Mouse (Mus musculus): Measurements from ENCODE around the gene Dscam. TPM values are rescaled to one million over a fixed set of nuclear protein-coding genes. Genes with fewer than 3 reads are reported as not detected.

The Dscam gene
- polyA plus RNA-seq, 1 experiment from 2014 or later, result 0.01 TPM

DNA sequence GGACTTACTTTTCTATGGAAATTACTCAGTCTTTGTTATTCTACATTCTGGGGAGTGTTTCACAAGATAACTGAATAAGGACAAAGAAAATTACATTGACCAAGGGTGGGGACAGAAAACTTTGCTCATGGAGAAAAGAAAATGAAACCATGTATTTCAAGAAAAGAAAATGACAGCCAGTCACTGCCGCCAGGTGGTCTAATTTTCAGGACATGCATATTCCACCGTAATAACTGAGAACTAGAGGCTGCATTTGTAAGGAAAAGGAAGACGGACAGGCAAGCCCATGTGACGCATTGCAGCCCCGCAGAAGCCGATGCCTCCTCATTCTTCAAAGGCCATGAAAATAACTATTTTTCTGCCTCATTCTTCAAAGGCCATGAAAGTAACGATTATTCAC lies 197.3 kb downstream of the Dscam start:
- Histone ChIP-seq H3K36me3 (ENCODE audit: inconsistent target) (no peaks in the 10 kb centered on the region), H3K4me3 (ENCODE audit: inconsistent target) (no peak overlapping the region), H3K27ac (no peak overlapping the region), H3K79me2 (ENCODE audit: inconsistent target) (no peaks in the 10 kb centered on the region)
- 89% methylated on average over 7 of the region's 7 CpGs for WGBS (ENCODE audit: missing documents)

DNA sequence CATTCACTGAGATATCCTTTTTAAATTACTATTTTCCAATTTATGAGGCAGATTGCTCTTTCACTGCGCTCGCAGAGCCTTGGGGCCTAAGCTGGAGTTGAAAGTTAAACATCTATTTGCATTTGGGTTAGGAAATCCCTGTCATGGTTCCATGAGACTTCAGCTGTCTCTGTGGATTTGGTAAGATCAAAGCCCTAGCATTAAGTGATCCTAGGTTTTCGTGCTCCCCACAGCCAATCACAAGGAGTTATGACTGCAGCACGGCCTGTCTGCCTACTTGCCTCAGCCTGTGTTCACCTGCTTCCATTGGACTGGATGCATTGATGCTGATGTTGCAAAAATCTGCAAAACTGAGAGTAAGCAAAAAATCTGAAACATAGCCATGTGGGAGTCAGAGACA lies 198.8 kb downstream of the Dscam start:
- WGBS (ENCODE audit: missing documents), result 97% methylated on average over 4 of the region's 4 CpGs
- no peak overlapping the region for H3K27ac ChIP-seq
- no peaks in the 10 kb centered on the region for H3K79me2 ChIP-seq (ENCODE audit: inconsistent target)
- H3K36me3 ChIP-seq (ENCODE audit: inconsistent target), result no peaks in the 10 kb centered on the region
- H3K4me3 ChIP-seq (ENCODE audit: inconsistent target), result no peak overlapping the region

DNA sequence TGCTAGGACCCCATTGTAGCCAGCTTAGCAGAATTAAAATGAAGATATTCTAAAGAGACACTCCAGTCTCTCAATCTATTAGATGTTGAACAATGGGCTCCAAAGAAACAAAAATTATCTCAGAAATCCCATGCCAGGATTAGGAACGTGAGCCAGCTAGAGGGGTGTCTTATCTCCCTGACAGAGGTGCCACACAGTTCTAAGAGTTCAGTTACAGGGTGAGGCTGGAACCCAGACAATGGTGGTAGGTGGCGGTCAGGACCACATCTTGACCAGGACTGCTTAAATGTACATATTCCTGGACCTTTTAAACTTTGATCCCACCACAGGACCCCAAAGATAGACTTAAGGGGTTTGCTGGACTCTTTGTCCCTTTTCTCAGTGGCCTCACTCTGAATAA lies 200.1 kb downstream of the Dscam start:
- H3K36me3 ChIP-seq (ENCODE audit: inconsistent target), result no peaks in the 10 kb centered on the region
- no peak overlapping the region for H3K27ac ChIP-seq
- no peaks in the 10 kb centered on the region for H3K79me2 ChIP-seq (ENCODE audit: inconsistent target)
- no peak overlapping the region for H3K4me3 ChIP-seq (ENCODE audit: inconsistent target)
- 96% methylated on average over 2 of the region's 2 CpGs for WGBS (ENCODE audit: missing documents)

DNA sequence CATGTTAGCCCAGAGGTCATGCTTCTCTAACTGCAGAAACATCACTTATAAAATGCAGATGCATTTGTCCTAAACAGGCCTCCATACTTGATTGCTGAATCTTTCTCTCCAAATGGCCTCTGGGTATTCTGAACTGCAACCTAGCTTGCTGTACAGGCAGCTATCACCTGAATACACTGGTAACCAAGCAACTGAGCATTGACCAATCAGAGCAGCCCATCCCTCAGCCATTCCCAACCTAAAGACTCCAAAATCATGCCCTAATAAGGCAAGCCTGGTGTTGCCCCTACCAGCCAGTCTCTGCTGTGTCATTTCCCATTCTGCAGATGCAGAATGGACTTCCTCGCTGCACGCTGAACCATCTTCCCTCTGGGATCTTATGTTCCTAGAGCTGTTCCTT lies 200.9 kb downstream of the Dscam start:
- no peak overlapping the region for H3K4me3 ChIP-seq (ENCODE audit: inconsistent target)
- H3K27ac ChIP-seq, result no peak overlapping the region
- no peaks in the 10 kb centered on the region for H3K36me3 ChIP-seq (ENCODE audit: inconsistent target)
- H3K79me2 ChIP-seq (ENCODE audit: inconsistent target), result no peaks in the 10 kb centered on the region
- WGBS (ENCODE audit: missing documents), result 52% methylated on average over 2 of the region's 2 CpGs

DNA sequence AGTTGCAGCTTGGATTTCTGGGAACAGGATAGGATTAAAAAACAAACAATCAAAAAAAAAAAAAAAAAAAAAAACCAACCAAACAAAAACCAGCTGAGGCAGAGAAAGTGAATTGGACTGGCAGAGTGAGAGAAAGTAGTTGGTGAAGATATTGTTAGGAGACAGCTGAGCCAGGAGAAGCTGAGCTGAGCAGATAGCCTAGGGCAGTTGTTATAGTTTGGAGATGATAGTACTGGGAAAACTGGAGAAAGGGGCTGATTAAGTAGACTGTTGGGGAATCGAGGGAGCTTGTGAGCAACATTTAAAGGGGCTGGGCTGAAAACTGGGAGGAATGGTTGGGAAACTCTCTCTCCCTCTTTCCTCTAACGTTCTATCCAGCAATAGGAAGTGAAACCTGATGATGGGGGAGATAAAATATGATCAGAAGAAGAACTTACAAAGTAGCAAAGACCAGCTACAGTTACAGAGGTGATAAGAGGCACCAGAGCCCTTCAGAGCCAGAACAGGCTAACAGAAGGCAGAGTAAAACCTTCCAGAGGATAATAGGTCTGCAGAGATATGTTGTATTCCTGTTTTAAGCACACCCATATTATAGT lies 201.6 kb downstream of the Dscam start:
- WGBS (ENCODE audit: missing documents), result 6% methylated on average over 2 of the region's 2 CpGs
- Histone ChIP-seq H3K27ac (no peak overlapping the region), H3K79me2 (ENCODE audit: inconsistent target) (no peaks in the 10 kb centered on the region), H3K36me3 (ENCODE audit: inconsistent target) (no peaks in the 10 kb centered on the region), H3K4me3 (ENCODE audit: inconsistent target) (no peak overlapping the region)

DNA sequence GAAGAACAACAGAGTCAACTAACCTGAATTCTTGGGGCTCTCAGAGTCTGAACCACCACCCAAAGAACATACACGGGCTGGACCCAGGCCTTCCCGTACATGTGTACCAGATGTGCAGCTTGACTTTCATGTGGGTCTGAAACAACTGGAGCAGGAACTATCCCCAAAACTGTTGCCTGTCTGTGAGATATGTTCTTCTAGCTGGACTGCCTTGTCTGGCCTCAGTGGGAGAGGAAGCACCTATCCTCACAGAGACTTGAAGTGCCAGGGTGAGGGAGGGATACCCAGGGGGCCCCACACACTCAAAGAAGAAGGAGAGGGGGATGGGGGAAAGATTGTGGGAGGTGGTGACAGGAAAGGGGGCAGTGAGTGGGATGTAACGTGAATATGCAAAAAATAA lies 210.9 kb downstream of the Dscam start:
- H3K4me3 ChIP-seq (ENCODE audit: inconsistent target), result no peak overlapping the region
- H3K36me3 ChIP-seq (ENCODE audit: inconsistent target), result no peaks in the 10 kb centered on the region
- H3K27ac ChIP-seq, result no peak overlapping the region
- H3K79me2 ChIP-seq (ENCODE audit: inconsistent target), result no peaks in the 10 kb centered on the region
- 91% methylated on average over 3 of the region's 3 CpGs for WGBS (ENCODE audit: missing documents)

DNA sequence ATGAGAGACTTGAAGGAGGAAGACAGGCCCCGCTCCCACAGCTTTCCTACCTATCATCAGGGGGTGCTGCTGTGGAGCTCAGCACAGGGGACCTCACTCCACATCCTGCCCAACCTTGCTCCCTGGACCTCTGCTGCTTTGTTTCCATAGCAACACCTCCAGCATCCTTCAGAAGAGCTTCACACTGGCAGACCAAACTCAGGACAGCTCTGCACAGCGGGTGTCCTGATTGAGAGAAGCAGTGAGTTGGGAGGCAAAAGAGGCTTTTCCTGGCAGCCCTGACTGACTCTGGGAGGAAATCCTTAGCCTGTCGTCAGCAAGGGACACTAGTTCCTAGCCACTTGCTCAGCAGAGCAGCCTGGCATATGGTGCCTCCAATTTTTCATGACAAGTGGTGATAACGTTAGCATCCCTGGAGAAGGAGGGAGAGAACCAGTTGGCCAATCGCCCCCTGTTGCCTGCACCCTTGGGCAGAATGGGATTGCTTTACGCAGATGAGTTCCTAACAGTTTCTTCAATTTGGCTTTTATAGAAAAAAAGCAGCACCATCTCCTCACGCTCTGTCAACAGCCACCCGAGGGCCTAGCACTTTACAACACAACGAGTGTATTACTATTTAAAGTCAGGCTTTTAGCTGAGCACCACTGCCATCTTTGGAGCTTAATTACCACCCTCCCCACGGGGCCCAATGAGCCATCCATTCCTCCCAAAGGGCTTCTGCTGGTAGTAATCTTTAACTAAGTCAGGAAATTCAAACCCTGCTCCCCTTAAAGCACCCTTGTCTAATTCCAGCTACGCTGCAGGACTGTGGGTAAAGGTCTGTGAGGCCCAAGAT lies 224.9 kb downstream of the Dscam start:
- WGBS (ENCODE audit: missing documents), result 82% methylated on average over 11 of the region's 11 CpGs
- Histone ChIP-seq H3K4me3 (ENCODE audit: inconsistent target) (no peak overlapping the region), H3K27ac (no peak overlapping the region), H3K79me2 (ENCODE audit: inconsistent target) (no peaks in the 10 kb centered on the region), H3K36me3 (ENCODE audit: inconsistent target) (no peaks in the 10 kb centered on the region)

DNA sequence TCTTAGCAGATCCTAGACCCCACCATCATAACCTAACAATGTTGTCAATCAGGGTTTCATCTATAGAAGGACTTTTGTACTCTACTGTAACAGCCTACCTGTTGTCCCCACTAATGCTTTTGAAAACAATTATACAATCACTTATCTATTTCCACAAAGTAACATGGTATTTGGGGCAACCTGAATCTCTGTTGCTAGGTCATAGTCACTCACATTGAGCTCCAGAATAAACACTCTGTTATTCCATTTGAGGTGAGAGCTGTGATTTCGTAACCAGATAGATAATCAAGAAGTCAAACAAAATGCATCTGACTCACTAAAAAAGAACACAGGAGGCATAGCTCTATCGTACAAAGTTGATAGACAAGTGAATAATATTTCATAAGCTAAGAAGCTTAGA lies 226.9 kb downstream of the Dscam start:
- Histone ChIP-seq H3K79me2 (ENCODE audit: inconsistent target) (no peaks in the 10 kb centered on the region), H3K27ac (no peak overlapping the region), H3K4me3 (ENCODE audit: inconsistent target) (no peak overlapping the region), H3K36me3 (ENCODE audit: inconsistent target) (no peaks in the 10 kb centered on the region)
- WGBS (ENCODE audit: missing documents), result 92% methylated on average over 2 of the region's 2 CpGs

DNA sequence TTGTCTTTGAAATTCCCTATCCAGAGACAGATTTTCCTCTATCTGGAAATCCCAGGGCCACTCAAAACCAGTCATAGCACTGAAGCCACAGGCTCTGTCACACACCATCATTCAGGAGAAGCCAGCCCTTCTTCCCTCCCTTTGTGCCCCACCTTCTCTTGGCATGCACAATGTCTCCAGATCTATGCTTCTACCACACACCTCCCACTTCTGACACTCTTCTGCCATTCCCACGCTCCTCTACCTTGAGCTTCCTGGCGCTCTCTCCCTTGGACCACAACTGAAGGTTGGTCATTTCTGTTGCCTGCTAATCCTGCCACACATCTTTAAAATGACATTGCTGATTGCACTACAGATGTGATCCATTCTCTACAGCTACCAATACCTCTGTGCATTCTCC lies 235.8 kb downstream of the Dscam start:
- no peaks in the 10 kb centered on the region for H3K79me2 ChIP-seq (ENCODE audit: inconsistent target)
- 91% methylated on average over 2 of the region's 2 CpGs for WGBS (ENCODE audit: missing documents)
- H3K27ac ChIP-seq, result no peak overlapping the region
- no peaks in the 10 kb centered on the region for H3K36me3 ChIP-seq (ENCODE audit: inconsistent target)
- no peak overlapping the region for H3K4me3 ChIP-seq (ENCODE audit: inconsistent target)

DNA sequence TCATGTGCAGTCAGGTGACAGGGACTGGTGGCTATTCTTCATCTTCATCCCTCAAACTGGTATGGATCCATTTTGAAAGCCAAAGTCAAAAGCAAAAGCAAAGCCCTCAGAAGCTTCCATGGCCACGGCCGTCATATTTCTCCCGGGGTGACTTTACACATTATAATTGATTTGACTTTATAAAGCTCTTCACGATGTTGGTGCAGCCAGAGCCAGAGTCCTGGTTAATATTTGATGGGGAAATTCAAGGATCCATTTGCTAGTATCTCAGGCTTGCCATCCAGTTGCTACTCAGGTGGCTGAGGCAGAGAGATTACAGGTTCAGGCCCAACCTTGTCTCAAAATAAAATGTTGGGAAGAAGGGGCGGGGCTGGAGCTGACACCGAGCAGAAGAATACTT lies 238.3 kb downstream of the Dscam start:
- 97% methylated on average over 6 of the region's 6 CpGs for WGBS (ENCODE audit: missing documents)
- Histone ChIP-seq H3K79me2 (ENCODE audit: inconsistent target) (no peaks in the 10 kb centered on the region), H3K4me3 (ENCODE audit: inconsistent target) (no peak overlapping the region), H3K27ac (no peak overlapping the region), H3K36me3 (ENCODE audit: inconsistent target) (no peaks in the 10 kb centered on the region)

DNA sequence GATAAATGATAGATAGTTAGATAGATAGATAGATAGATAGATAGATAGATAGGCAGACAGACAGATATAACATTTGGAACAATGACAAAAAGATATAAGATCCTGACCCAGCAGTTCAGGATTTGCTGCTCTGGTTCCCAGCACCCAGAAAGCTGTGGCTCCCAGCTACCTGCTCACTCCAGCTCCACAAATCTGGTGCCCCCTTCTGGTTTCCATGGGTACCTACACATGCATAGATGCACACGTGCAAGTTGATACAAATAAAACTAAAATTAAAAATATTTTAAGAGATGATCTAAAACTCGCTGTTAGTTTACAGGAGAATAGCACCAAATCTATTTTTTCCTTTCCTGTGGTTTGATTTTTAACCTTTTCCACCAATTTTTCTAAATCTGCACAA lies 238.8 kb downstream of the Dscam start:
- Histone ChIP-seq H3K27ac (no peak overlapping the region), H3K4me3 (ENCODE audit: inconsistent target) (no peak overlapping the region), H3K36me3 (ENCODE audit: inconsistent target) (no peaks in the 10 kb centered on the region), H3K79me2 (ENCODE audit: inconsistent target) (no peaks in the 10 kb centered on the region)
- WGBS (ENCODE audit: missing documents), result 87% methylated on average over 2 of the region's 2 CpGs

DNA sequence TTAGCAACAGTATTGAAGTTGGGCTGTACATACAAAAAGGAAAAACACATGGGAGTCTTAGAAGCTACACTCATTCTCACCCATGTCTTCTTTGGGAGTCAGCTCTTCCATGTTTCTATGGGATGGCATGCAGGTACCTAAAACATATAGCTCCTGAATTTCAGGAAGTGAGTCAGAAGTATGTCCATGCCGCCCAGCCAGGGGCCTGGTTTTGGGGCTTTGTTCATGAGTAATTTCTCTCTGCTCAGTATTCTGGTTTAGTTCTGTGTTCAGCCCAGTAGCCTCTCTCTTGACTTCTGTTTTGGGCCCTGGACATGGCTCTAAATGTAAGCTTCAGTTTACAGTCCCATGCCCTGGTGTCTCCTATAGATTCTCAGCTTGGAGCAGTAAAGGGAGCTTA lies 242.5 kb downstream of the Dscam start:
- Histone ChIP-seq H3K27ac (no peak overlapping the region), H3K4me3 (ENCODE audit: inconsistent target) (no peak overlapping the region), H3K36me3 (ENCODE audit: inconsistent target) (no peaks in the 10 kb centered on the region), H3K79me2 (ENCODE audit: inconsistent target) (no peaks in the 10 kb centered on the region)
- 86% methylated on average over 1 of the region's 1 CpGs for WGBS (ENCODE audit: missing documents)

DNA sequence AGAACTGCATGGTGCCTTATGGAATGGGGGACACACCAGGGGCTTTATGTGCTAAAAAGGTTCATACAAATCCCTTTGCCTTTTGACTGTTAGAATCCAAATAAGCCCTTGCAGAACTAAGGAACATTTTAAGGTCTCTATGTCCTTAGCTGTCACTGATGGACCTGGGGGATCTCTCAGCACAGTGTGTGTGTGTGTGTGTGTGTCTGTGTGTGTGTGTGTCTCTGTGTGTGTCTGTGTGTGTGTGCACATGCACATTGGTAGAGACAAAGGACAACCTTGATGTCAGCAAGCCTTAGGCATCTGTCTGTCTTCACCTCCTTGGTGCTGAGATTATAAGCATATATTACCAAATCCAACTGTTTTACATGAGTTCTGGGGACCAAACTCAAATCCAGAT lies 243.1 kb downstream of the Dscam start:
- H3K79me2 ChIP-seq (ENCODE audit: inconsistent target), result no peaks in the 10 kb centered on the region
- H3K36me3 ChIP-seq (ENCODE audit: inconsistent target), result no peaks in the 10 kb centered on the region
- no peak overlapping the region for H3K4me3 ChIP-seq (ENCODE audit: inconsistent target)
- H3K27ac ChIP-seq, result no peak overlapping the region

DNA sequence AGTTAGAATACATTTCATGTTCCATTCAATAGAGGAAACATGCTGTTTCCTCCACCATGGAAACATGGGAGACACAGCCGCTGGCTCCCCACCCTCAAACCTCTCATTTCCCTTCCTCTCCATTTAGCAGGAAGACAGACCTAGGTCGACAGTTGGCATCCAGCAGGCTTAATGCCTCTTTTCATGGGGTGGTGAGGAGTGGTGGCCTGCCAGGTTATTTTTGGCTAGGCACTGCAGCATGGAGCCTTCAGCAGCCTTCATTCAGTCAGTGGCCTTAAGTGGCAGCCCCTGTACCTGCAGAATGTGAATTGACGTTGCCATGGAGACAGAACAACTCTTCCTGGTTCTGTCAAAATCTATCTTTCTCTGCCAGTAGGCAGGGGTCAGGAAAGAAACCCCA lies 243.6 kb downstream of the Dscam start:
- Histone ChIP-seq H3K4me3 (ENCODE audit: inconsistent target) (no peak overlapping the region), H3K27ac (no peak overlapping the region), H3K79me2 (ENCODE audit: inconsistent target) (no peaks in the 10 kb centered on the region), H3K36me3 (ENCODE audit: inconsistent target) (no peaks in the 10 kb centered on the region)
- 28% methylated on average over 3 of the region's 3 CpGs for WGBS (ENCODE audit: missing documents)

DNA sequence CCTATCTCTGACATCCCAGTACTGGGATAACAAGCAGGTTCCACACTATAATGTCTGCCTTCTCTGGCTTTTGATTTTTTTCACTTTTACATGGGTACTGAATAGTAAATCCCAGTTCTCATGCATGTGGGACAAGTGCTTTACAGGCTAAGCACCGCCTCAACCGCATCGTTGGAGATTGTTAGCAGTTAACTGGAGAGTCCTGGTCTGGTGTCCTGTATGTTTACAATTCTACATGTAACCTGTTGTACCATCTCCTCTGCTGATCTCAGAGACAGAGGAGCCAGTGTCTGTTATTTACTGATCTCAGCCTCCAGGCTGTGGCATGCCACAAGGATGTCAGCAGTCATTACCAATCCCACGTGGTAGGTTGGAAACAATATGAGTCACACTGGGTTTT lies 246.6 kb downstream of the Dscam start:
- Histone ChIP-seq H3K4me3 (ENCODE audit: inconsistent target) (no peak overlapping the region), H3K79me2 (ENCODE audit: inconsistent target) (no peaks in the 10 kb centered on the region), H3K27ac (no peak overlapping the region), H3K36me3 (ENCODE audit: inconsistent target) (no peaks in the 10 kb centered on the region)
- WGBS (ENCODE audit: missing documents), result 75% methylated on average over 4 of the region's 4 CpGs

DNA sequence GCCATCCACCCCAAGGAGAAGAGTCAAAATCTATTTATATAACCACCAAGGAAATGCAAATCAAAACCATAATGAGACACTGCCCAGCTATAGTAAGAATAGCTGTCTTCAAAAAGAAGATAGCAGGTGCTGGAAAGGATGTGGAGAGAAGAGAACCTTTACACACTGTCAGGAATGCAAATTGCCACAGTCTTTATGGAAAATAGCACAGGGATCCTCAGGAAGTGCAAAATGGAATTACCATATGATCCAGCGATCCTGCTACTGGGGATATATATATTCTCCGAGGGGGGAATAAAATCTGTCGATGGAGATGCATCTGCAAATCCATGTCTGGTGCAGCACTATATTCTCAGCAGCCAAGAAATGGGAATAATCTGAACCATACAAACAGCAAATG lies 256.1 kb downstream of the Dscam start:
- Histone ChIP-seq H3K36me3 (ENCODE audit: inconsistent target) (no peaks in the 10 kb centered on the region), H3K79me2 (ENCODE audit: inconsistent target) (no peaks in the 10 kb centered on the region), H3K27ac (no peak overlapping the region), H3K4me3 (ENCODE audit: inconsistent target) (no peak overlapping the region)
- 93% methylated on average over 3 of the region's 3 CpGs for WGBS (ENCODE audit: missing documents)

All from macrophage (primary cell).